Mouse (Mus musculus) G1E-ER4 (cell line): Measurements from ENCODE around the gene Olfr774. TPM values are rescaled to one million over a fixed set of nuclear protein-coding genes. Genes with fewer than 3 reads are reported as not detected.
"Not testable (repeated sequence)": the region's sequence is repeated elsewhere in the genome, so short reads cannot be mapped to it uniquely, and the experiment has no call there.

Experiments used
- GATA1 ChIP-seq: IDR thresholded peaks from one replicate; pipeline ENCODE4 v1.8.0; 2012; ENCODE audit warnings: low read length, inconsistent platforms
- polyA plus RNA-seq: library from polyadenylated mRNA; stranded (reverse); fragments of >175 nt; gene quantifications from 2 replicates; pipeline ENCODE4 v1.2.3, GENCODE M21; 2012

Olfr774 gene
- not detected in 2 replicates for polyA plus RNA-seq

GRCm38 (mm10) chr10:129235904-129236303, at the start of gene Olfr774:
Gene Olfr774 (plus strand): TSS chr10:129236204.
- no peak for TF ChIP-seq GATA1

- TF ChIP-seq GATA1 = not testable (repeated sequence)
These were observed 48.7 kb upstream of the Olfr774 start, which contains the start of gene Olfr773 for GRCm38 (mm10) chr10:129187319-129187718. Gene Olfr773 (minus strand): TSS chr10:129187419.

- TF ChIP-seq GATA1 = no peak
These were observed 5.3 kb upstream of the Olfr774 start for GRCm38 (mm10) chr10:129230737-129231136.

- TF ChIP-seq GATA1 = no peak
These were observed 12.1 kb downstream of the Olfr774 start, which contains the start of gene Olfr775 for GRCm38 (mm10) chr10:129248112-129248511. Gene Olfr775 (plus strand): TSS chr10:129248412.

GRCm38 (mm10) chr10:129258827-129259226, 22.8 kb downstream of the Olfr774 start, which contains the start of gene Olfr776:
Gene Olfr776 (plus strand): TSS chr10:129259127.
- TF ChIP-seq GATA1 = no peak

GRCm38 (mm10) chr10:129271081-129271535, 35.1 kb downstream of the Olfr774 start, which contains the start of gene Olfr777:
Gene Olfr777 (minus strand): TSS chr10:129271485.
- no peak for TF ChIP-seq GATA1

Other genes with a start within 250 kb of the Olfr774 start
- gene Olfr9, start 246.8 kb upstream of the Olfr774 start, polyA plus RNA-seq = not detected in 2 replicates
- gene Olfr763, start 225.4 kb upstream of the Olfr774 start, polyA plus RNA-seq = not detected in 2 replicates
- not detected in 2 replicates for gene Olfr764-ps1, start 196.3 kb upstream of the Olfr774 start, polyA plus RNA-seq
- not detected in 2 replicates for gene Olfr765, start 186.2 kb upstream of the Olfr774 start, polyA plus RNA-seq
- gene Olfr766-ps1, start 167.2 kb upstream of the Olfr774 start, polyA plus RNA-seq = not detected in 2 replicates
- not detected in 2 replicates for gene Olfr767, start 153.3 kb upstream of the Olfr774 start, polyA plus RNA-seq
- gene Olfr768, start 136.8 kb upstream of the Olfr774 start, polyA plus RNA-seq = not detected in 2 replicates
- not detected in 2 replicates for gene Olfr769, start 118.3 kb upstream of the Olfr774 start, polyA plus RNA-seq
- not detected in 2 replicates for gene Olfr770, start 97.2 kb upstream of the Olfr774 start, polyA plus RNA-seq
- gene Olfr771, start 71.5 kb upstream of the Olfr774 start, polyA plus RNA-seq = not detected in 2 replicates
- not detected in 2 replicates for gene Olfr772, start 58.3 kb upstream of the Olfr774 start, polyA plus RNA-seq
- gene Olfr773, start 48.8 kb upstream of the Olfr774 start, polyA plus RNA-seq = not detected in 2 replicates
- gene Olfr775, start 12.2 kb downstream of the Olfr774 start, polyA plus RNA-seq = not detected in 2 replicates
- gene Olfr776, start 22.9 kb downstream of the Olfr774 start, polyA plus RNA-seq = not detected in 2 replicates
- not detected in 2 replicates for gene Olfr777, start 35.3 kb downstream of the Olfr774 start, polyA plus RNA-seq
- gene Olfr780, start 81.9 kb downstream of the Olfr774 start, polyA plus RNA-seq = not detected in 2 replicates
- not detected in 2 replicates for gene Olfr781, start 92.7 kb downstream of the Olfr774 start, polyA plus RNA-seq
- not detected in 2 replicates for gene Olfr782, start 112.6 kb downstream of the Olfr774 start, polyA plus RNA-seq
- gene Olfr784, start 147.9 kb downstream of the Olfr774 start, polyA plus RNA-seq = not detected in 2 replicates
- gene Olfr785, start 169.2 kb downstream of the Olfr774 start, polyA plus RNA-seq = not detected in 2 replicates
- not detected in 2 replicates for gene Olfr786, start 191.1 kb downstream of the Olfr774 start, polyA plus RNA-seq
- gene Olfr787, start 225.7 kb downstream of the Olfr774 start, polyA plus RNA-seq = not detected in 2 replicates
- not detected in 2 replicates for gene Olfr788, start 234.8 kb downstream of the Olfr774 start, polyA plus RNA-seq
- not detected in 2 replicates for gene Olfr789, start 248.5 kb downstream of the Olfr774 start, polyA plus RNA-seq